Mouse (Mus musculus) MEL (cell line): Measurements from ENCODE around the gene Dmtf1.

ENCODE experiments used
- BHLHE40 ChIP-seq: IDR thresholded peaks from 2 replicates; pipeline ENCODE4 v1.6.1; 2012; ENCODE audit warnings: low read depth, mild to moderate bottlenecking, inconsistent platforms, low read length, improper control_type of control experiment, borderline replicate concordance
- CTCF ChIP-seq, 3 experiments: IDR thresholded peaks in 2 of 3; conservative IDR thresholded peaks in 1 of 3; 2 replicates each; pipeline ENCODE4 v1.5.1; 2011 to 2012; ENCODE audit warnings: low read length in 3 of 3, low read depth in 2 of 3, mild to moderate bottlenecking in 2 of 3, improper control_type of control experiment in 1 of 3, inconsistent platforms in 1 of 3, mixed read lengths in 1 of 3, moderate library complexity in 1 of 3; ENCODE audit not compliant: control insufficient read depth in 1 of 3, insufficient read depth in 1 of 3, poor library complexity in 1 of 3, severe bottlenecking in 1 of 3
- ELF1 ChIP-seq: IDR thresholded peaks from 2 replicates; pipeline ENCODE4 v1.6.1; 2014; ENCODE audit warnings: low read depth, mild to moderate bottlenecking, inconsistent platforms, low read length, improper control_type of control experiment, moderate library complexity
- JUND ChIP-seq: IDR thresholded peaks from 2 replicates; pipeline ENCODE4 v1.6.1; 2011; ENCODE audit warnings: low read depth, mild to moderate bottlenecking, improper control_type of control experiment, low read length
- MAFK ChIP-seq: IDR thresholded peaks from 2 replicates; pipeline ENCODE4 v1.6.1; 2011; ENCODE audit warnings: low read depth, mild to moderate bottlenecking, low read length, improper control_type of control experiment, borderline replicate concordance
- MAX ChIP-seq: IDR thresholded peaks from 2 replicates; pipeline ENCODE4 v1.6.1; 2011; ENCODE audit warnings: low read length, improper control_type of control experiment
- POLR2A ChIP-seq, 2 experiments: IDR thresholded peaks; 2 replicates each; pipeline ENCODE4 v1.6.1; 2011 to 2012; ENCODE audit warnings: low read length in 2 of 2, mild to moderate bottlenecking in 2 of 2, control low read depth in 1 of 2, improper control_type of control experiment in 1 of 2, low read depth in 1 of 2, moderate library complexity in 1 of 2; ENCODE audit not compliant: control insufficient read depth in 1 of 2, insufficient read depth in 1 of 2, poor library complexity in 1 of 2
- POLR2AphosphoS2 ChIP-seq: IDR thresholded peaks from 2 replicates; pipeline ENCODE4 v1.6.1; 2011; ENCODE audit warnings: low read length, improper control_type of control experiment
- TAL1 ChIP-seq: IDR thresholded peaks from 2 replicates; pipeline ENCODE4 v1.6.1; 2012; ENCODE audit warnings: mild to moderate bottlenecking, inconsistent platforms, low read length, moderate library complexity, mixed read lengths
- UBTF ChIP-seq: IDR thresholded peaks from 2 replicates; pipeline ENCODE4 v1.6.1; 2012; ENCODE audit warnings: low read depth, mild to moderate bottlenecking, inconsistent platforms, low read length, improper control_type of control experiment, moderate library complexity, borderline replicate concordance; ENCODE audit not compliant: insufficient read depth
- ZNF384 ChIP-seq: IDR thresholded peaks from 2 replicates; pipeline ENCODE4 v1.6.1; 2012; ENCODE audit warnings: low read depth, mild to moderate bottlenecking, inconsistent platforms, low read length, improper control_type of control experiment

DNA sequence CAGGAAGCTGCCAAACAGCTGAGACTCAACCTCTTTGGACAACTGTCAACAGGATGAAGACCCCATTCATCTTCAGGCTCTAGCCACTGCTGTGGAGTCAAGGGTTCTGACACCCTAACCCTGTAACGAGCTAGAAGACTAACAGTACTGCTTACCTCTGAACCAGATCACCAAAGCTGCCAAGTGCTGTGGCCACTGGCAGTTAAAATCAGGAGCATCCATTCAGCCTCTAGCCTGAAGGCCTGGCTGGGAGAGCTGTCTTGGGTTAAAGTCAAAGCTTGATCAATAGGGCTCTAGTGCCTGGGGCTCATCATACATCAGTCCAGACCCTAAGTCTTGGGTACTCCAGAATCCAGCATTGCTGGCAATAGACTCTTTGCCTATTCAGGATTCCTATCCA lies 4.2 kb downstream of the Dmtf1 start:
- TF ChIP-seq POLR2A (IDR thresholded peaks at IDR 0.05; ENCODE audit: control insufficient read depth in 1 of 2, insufficient read depth in 1 of 2, low read depth in 1 of 2, low read length in 2 of 2, poor library complexity in 1 of 2) (no peak), TAL1 (no peak), CTCF (IDR thresholded peaks at IDR 0.05 in 2 of 3, conservative IDR thresholded peaks at IDR 0.05 in 1 of 3; ENCODE audit: control insufficient read depth in 1 of 3, insufficient read depth in 1 of 3, low read depth in 2 of 3, low read length in 3 of 3, poor library complexity in 1 of 3, severe bottlenecking in 1 of 3) (no peak), MAFK (no peak), ZNF384 (no peak), POLR2AphosphoS2 (no peak), BHLHE40 (no peak), ELF1 (no peak), MAX (no peak), JUND (no peak), UBTF (no peak)
